Mouse (Mus musculus) MEL (cell line): ENCODE results near the gene M6pr. TPM values are rescaled to one million over a fixed set of nuclear protein-coding genes. Genes with fewer than 3 reads are reported as not detected.

Experiments
- DNase-seq: peaks from one replicate; pipeline ENCODE4 v3.0.0; 2011; ENCODE audit warnings: low read depth, low spot score
- H3K27ac ChIP-seq: 2 replicates; pipeline ENCODE4 v1.5.1; 2012; ENCODE audit warnings: low read depth, mild to moderate bottlenecking, control low read depth, low read length, moderate library complexity; ENCODE audit not compliant: control insufficient read depth
- H3K27me3 ChIP-seq, 2 experiments: fragments of 150-350 bp in 1 of 2; sonication (generic) in 1 of 2; 2 replicates each; pipeline ENCODE4 v1.6.1; 2012; ENCODE audit warnings: low read length in 2 of 2, mild to moderate bottlenecking in 2 of 2, improper control_type of control experiment in 1 of 2, moderate library complexity in 1 of 2; ENCODE audit not compliant: insufficient read depth in 2 of 2, control insufficient read depth in 1 of 2
- H3K36me3 ChIP-seq, 2 experiments: 2 replicates each; pipeline ENCODE4 v1.6.1; 2012 to 2014; ENCODE audit warnings: low read length in 2 of 2, improper control_type of control experiment in 1 of 2, inconsistent platforms in 1 of 2, mild to moderate bottlenecking in 1 of 2; ENCODE audit not compliant: insufficient read depth in 2 of 2, control insufficient read depth in 1 of 2
- H3K4me1 ChIP-seq, 2 experiments: fragments of 150-350 bp in 1 of 2; sonication (generic) in 1 of 2; 2 replicates each; pipeline ENCODE4 v1.6.1; 2012; ENCODE audit warnings: low read length in 2 of 2, improper control_type of control experiment in 1 of 2, mild to moderate bottlenecking in 1 of 2; ENCODE audit not compliant: insufficient read depth in 2 of 2, control insufficient read depth in 1 of 2
- H3K4me3 ChIP-seq, 2 experiments: fragments of 150-350 bp in 1 of 2; sonication (generic) in 1 of 2; 2 replicates each; pipeline ENCODE4 v1.5.1; 2012; ENCODE audit warnings: low read depth in 2 of 2, low read length in 2 of 2, mild to moderate bottlenecking in 2 of 2, moderate library complexity in 2 of 2, control low read depth in 1 of 2, improper control_type of control experiment in 1 of 2; ENCODE audit not compliant: control insufficient read depth in 1 of 2, insufficient read depth in 1 of 2
- H3K79me2 ChIP-seq: 2 replicates; pipeline ENCODE4 v1.6.1; 2012; ENCODE audit warnings: mild to moderate bottlenecking, low read length, moderate library complexity; ENCODE audit not compliant: control insufficient read depth, poor library complexity, insufficient read depth
- H3K9ac ChIP-seq: 2 replicates; pipeline ENCODE4 v1.6.1; 2012; ENCODE audit warnings: low read depth, mild to moderate bottlenecking, control low read depth, low read length, moderate library complexity; ENCODE audit not compliant: control insufficient read depth, poor library complexity, severe bottlenecking
- H3K9me3 ChIP-seq: fragments of 150-350 bp; sonication (generic); replicated peaks from 2 replicates; pipeline ENCODE4 v1.6.1; 2012; ENCODE audit warnings: mild to moderate bottlenecking, low read length, improper control_type of control experiment, moderate library complexity; ENCODE audit not compliant: insufficient read depth
- BHLHE40 ChIP-seq: IDR thresholded peaks from 2 replicates; pipeline ENCODE4 v1.6.1; 2012; ENCODE audit warnings: low read depth, mild to moderate bottlenecking, inconsistent platforms, low read length, improper control_type of control experiment, borderline replicate concordance
- CHD1 ChIP-seq: IDR thresholded peaks from 2 replicates; pipeline ENCODE4 v1.6.1; 2012; ENCODE audit warnings: low read depth, mild to moderate bottlenecking, inconsistent platforms, low read length, improper control_type of control experiment
- CTCF ChIP-seq, 3 experiments: IDR thresholded peaks in 2 of 3; conservative IDR thresholded peaks in 1 of 3; 2 replicates each; pipeline ENCODE4 v1.5.1; 2011 to 2012; ENCODE audit warnings: low read length in 3 of 3, low read depth in 2 of 3, mild to moderate bottlenecking in 2 of 3, improper control_type of control experiment in 1 of 3, inconsistent platforms in 1 of 3, mixed read lengths in 1 of 3, moderate library complexity in 1 of 3; ENCODE audit not compliant: control insufficient read depth in 1 of 3, insufficient read depth in 1 of 3, poor library complexity in 1 of 3, severe bottlenecking in 1 of 3
- E2F4 ChIP-seq: IDR thresholded peaks from 2 replicates; pipeline ENCODE4 v1.6.1; 2011; ENCODE audit warnings: low read depth, low read length, improper control_type of control experiment, borderline replicate concordance
- EP300 ChIP-seq, 2 experiments: IDR thresholded peaks; 2 replicates each; pipeline ENCODE4 v1.6.1; 2011; ENCODE audit warnings: improper control_type of control experiment in 2 of 2, low read length in 2 of 2, low read depth in 1 of 2, mild to moderate bottlenecking in 1 of 2
- ETS1 ChIP-seq: IDR thresholded peaks from 2 replicates; pipeline ENCODE4 v1.6.1; 2012; ENCODE audit warnings: low read depth, mild to moderate bottlenecking, inconsistent platforms, low read length, improper control_type of control experiment, moderate library complexity
- KAT2A ChIP-seq: conservative IDR thresholded peaks from 2 replicates; pipeline ENCODE4 v1.6.1; 2012; ENCODE audit warnings: low read depth, low read length, improper control_type of control experiment, inconsistent platforms
- MYB ChIP-seq: IDR thresholded peaks from 2 replicates; pipeline ENCODE4 v1.6.1; 2011; ENCODE audit warnings: mild to moderate bottlenecking, low read depth, low read length, improper control_type of control experiment
- NRF1 ChIP-seq: IDR thresholded peaks from 2 replicates; pipeline ENCODE4 v1.6.1; 2014; ENCODE audit warnings: low read depth, mild to moderate bottlenecking, inconsistent platforms, low read length, improper control_type of control experiment, moderate library complexity; ENCODE audit not compliant: poor library complexity, insufficient read depth, severe bottlenecking
- POLR2A ChIP-seq, 2 experiments: IDR thresholded peaks; 2 replicates each; pipeline ENCODE4 v1.6.1; 2011 to 2012; ENCODE audit warnings: low read length in 2 of 2, mild to moderate bottlenecking in 2 of 2, control low read depth in 1 of 2, improper control_type of control experiment in 1 of 2, low read depth in 1 of 2, moderate library complexity in 1 of 2; ENCODE audit not compliant: control insufficient read depth in 1 of 2, insufficient read depth in 1 of 2, poor library complexity in 1 of 2
- RCOR1 ChIP-seq: IDR thresholded peaks from 2 replicates; pipeline ENCODE4 v1.6.1; 2012; ENCODE audit warnings: low read depth, mild to moderate bottlenecking, inconsistent platforms, low read length, improper control_type of control experiment
- SIN3A ChIP-seq: IDR thresholded peaks from 2 replicates; pipeline ENCODE4 v1.6.1; 2012; ENCODE audit warnings: low read length, improper control_type of control experiment, inconsistent platforms
- TBP ChIP-seq: IDR thresholded peaks from 2 replicates; pipeline ENCODE4 v1.8.0; 2011; ENCODE audit warnings: low read depth, low read length, improper control_type of control experiment
- TCF12 ChIP-seq: IDR thresholded peaks from 2 replicates; pipeline ENCODE4 v1.6.1; 2014; ENCODE audit warnings: low read depth, mild to moderate bottlenecking, inconsistent platforms, low read length, improper control_type of control experiment, moderate library complexity
- USF1 ChIP-seq: IDR thresholded peaks from 2 replicates; pipeline ENCODE4 v1.6.1; 2014; ENCODE audit warnings: low read depth, mild to moderate bottlenecking, inconsistent platforms, low read length, improper control_type of control experiment, moderate library complexity
- USF2 ChIP-seq, 2 experiments: IDR thresholded peaks; 2 replicates each; pipeline ENCODE4 v1.6.1; 2011 to 2012; ENCODE audit warnings: improper control_type of control experiment in 2 of 2, low read length in 2 of 2, borderline replicate concordance in 1 of 2, inconsistent platforms in 1 of 2, low read depth in 1 of 2, mild to moderate bottlenecking in 1 of 2; ENCODE audit not compliant: insufficient read depth in 1 of 2
- ZC3H11A ChIP-seq: IDR thresholded peaks from 2 replicates; pipeline ENCODE4 v1.6.1; 2012; ENCODE audit warnings: low read depth, mild to moderate bottlenecking, inconsistent platforms, low read length, improper control_type of control experiment
- polyA plus RNA-seq, 2 experiments: library from polyadenylated mRNA; stranded (reverse) in 1 of 2; unstranded in 1 of 2; fragments of >175 nt in 1 of 2; fragments of >200 nt in 1 of 2; gene quantifications; 2 replicates each; pipeline versions ENCODE4 v1.2.1 to v1.2.4; 2012; ENCODE audit warnings: low replicate concordance in 2 of 2, low read depth in 1 of 2; ENCODE audit not compliant: insufficient read length in 2 of 2, insufficient read depth in 1 of 2, missing spikeins in 1 of 2
- total RNA-seq: library from RNA; depleted of rRNA; stranded (reverse); fragments of 300-350 nt; gene quantifications from 2 replicates; pipeline ENCODE4 v1.2.3, GENCODE M21; 2012

The M6pr gene
- total and polyA plus RNA-seq, 3 experiments, result 183 to 186 TPM; not detected in 1

- Histone ChIP-seq H3K36me3 (peaks cover 0 to 24% of the 10 kb centered on the region in 2 experiments; a peak in 3 of 4 replicates), H3K27ac (no peak overlapping the region)
These were observed 10.2 kb downstream of the M6pr start for GRCm38 (mm10) chr6:122318726-122319125.

DNA sequence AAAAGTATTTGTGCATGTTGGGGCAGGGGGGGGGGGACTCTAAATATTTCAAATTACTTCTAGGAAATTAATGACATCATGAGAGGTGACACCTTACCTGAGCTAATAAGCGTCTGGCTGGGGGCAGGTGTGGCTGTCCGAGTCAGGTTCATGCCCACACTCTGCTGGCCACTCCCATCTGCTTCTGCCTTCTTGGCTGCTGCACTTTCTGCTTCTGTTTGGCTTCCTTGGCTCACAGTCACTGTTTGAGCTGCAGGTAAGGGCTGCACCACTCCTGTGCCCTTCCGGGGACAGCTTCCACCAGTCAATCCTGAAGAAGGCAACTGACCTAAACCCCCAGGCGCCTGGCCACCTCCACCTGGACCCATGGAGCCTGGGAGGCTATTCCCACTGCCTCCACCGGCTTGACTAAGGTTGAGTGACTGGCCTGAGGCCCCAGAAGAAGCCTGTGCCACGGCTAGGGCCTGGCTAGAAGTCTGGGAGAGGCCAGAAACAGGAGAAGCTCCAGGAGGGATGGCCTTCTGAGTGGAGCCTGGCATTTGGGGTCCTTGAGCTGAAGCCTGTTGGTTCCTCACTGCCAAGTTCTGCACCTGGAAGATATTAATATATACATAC is 16.9 kb downstream of the M6pr start:
- no peak for TF ChIP-seq E2F4
- TF ChIP-seq ETS1, result no peak
- TF ChIP-seq CHD1, result no peak
- no peak for TF ChIP-seq USF1
- no peak for TF ChIP-seq ZC3H11A
- no peak for TF ChIP-seq BHLHE40
- TF ChIP-seq MYB, result no peak
- no peak for TF ChIP-seq USF2 (IDR thresholded peaks at IDR 0.05; ENCODE audit: borderline replicate concordance in 1 of 2, insufficient read depth in 1 of 2, low read depth in 1 of 2, low read length in 2 of 2)
- TF ChIP-seq CTCF (IDR thresholded peaks at IDR 0.05 in 2 of 3, conservative IDR thresholded peaks at IDR 0.05 in 1 of 3; ENCODE audit: control insufficient read depth in 1 of 3, insufficient read depth in 1 of 3, low read depth in 2 of 3, low read length in 3 of 3, poor library complexity in 1 of 3, severe bottlenecking in 1 of 3), result no peak
- TF ChIP-seq SIN3A, result no peak
- TF ChIP-seq POLR2A (IDR thresholded peaks at IDR 0.05; ENCODE audit: control insufficient read depth in 1 of 2, insufficient read depth in 1 of 2, low read depth in 1 of 2, low read length in 2 of 2, poor library complexity in 1 of 2), result no peak
- no peak for TF ChIP-seq EP300 (IDR thresholded peaks at IDR 0.05; ENCODE audit: low read depth in 1 of 2, low read length in 2 of 2)
- TF ChIP-seq TBP, result no peak
- TF ChIP-seq, all 39 proteins: peak for 0
- Histone ChIP-seq H3K79me2 (no peaks in the 10 kb centered on the region), H3K4me3 (no peak overlapping the region), H3K9ac (no peak overlapping the region), H3K9me3 (no peaks in the 10 kb centered on the region), H3K27me3 (no peaks in the 10 kb centered on the region), H3K27ac (no peak overlapping the region), H3K36me3 (no peaks in the 10 kb centered on the region), H3K4me1 (no peaks in the 10 kb centered on the region)
- DNase-seq, result no peak

More at GRCm38 (mm10) chr6:122318726-122319125, 10.2 kb downstream of the M6pr start:
- Histone ChIP-seq H3K9me3 (no peaks in the 10 kb centered on the region), H3K27me3 (no peaks in the 10 kb centered on the region), H3K4me3 (no peak overlapping the region), H3K4me1 (no peaks in the 10 kb centered on the region), H3K9ac (no peak overlapping the region), H3K79me2 (no peaks in the 10 kb centered on the region)
- DNase-seq, result no peak
- TF ChIP-seq KAT2A, result no peak

DNA sequence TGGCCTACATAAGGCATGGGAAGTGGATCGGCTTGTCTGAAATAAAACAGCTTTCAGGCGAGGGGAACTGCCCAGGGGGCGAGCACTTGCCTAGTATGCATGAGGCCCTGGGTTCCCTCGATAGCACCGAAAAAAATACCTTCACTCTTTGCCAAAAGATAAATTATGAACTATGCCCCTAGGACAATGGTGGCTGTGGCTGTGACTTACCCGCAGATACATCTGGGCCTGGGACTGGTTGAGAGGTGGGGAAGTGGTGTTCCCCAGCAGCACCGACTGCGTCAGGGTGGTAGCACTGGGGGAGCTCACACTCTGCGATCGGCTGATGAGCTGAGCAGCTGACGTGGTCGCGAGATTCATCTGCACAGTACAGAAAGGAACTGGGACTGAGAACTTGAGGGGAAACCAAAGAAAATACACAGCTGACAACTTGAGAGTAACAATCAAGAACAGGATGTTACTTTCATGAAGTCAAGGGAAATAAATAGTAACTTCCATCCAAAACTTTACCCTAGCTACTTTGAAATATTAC is 24.6 kb downstream of the M6pr start:
- peaks cover 0 to under 1% of the 10 kb centered on the region in 2 experiments; a peak in 2 of 4 replicates for H3K36me3 ChIP-seq
- DNase-seq, result no peak

More for the DNA sequence above, 24.6 kb downstream of the M6pr start:
- no peak overlapping the region for H3K27ac ChIP-seq
- no peak for TF ChIP-seq NRF1
- TF ChIP-seq TCF12, result no peak
- TF ChIP-seq E2F4, result no peak
- no peak for TF ChIP-seq CHD1
- TF ChIP-seq POLR2A (IDR thresholded peaks at IDR 0.05; ENCODE audit: control insufficient read depth in 1 of 2, insufficient read depth in 1 of 2, low read depth in 1 of 2, low read length in 2 of 2, poor library complexity in 1 of 2), result no peak
- TF ChIP-seq RCOR1, result no peak
- H3K4me1 ChIP-seq, result no peaks in the 10 kb centered on the region
- H3K4me3 ChIP-seq, result no peak overlapping the region
- H3K9ac ChIP-seq, result no peak overlapping the region
- H3K27me3 ChIP-seq, result no peaks in the 10 kb centered on the region
- no peaks in the 10 kb centered on the region for H3K9me3 ChIP-seq
- no peaks in the 10 kb centered on the region for H3K79me2 ChIP-seq
